Mouse (Mus musculus) frontal cortex, adult 2 months (tissue): ENCODE measurements around the gene Cdh26. TPM values are rescaled to one million over a fixed set of nuclear protein-coding genes. Genes with fewer than 3 reads are reported as not detected.

Experiments
- DNase-seq, 2 experiments: peaks; one replicate each; pipeline ENCODE4 v3.0.0; 2022; ENCODE audit warnings: low spot score in 1 of 2; ENCODE audit errors: extremely low spot score in 1 of 2
- polyA plus RNA-seq: library from polyadenylated mRNA; depleted of rRNA; stranded (reverse); fragments of >200 nt; gene quantifications from 2 replicates; pipeline ENCODE4 v1.2.3, GENCODE M21; 2012; rRNA removed

The Cdh26 gene
- 0.80 and 1.3 TPM in 2 replicates for polyA plus RNA-seq

- DNase-seq: no peak
Measured at GRCm38 (mm10) chr2:178430231-178430630, at the start of gene Cdh26. TSS of gene Cdh26 (plus strand) at chr2:178430531.

GRCm38 (mm10) chr2:178407053-178407815, 23.1 kb upstream of the Cdh26 start, which contains the start of gene Sycp2:
TSS of gene Sycp2 (minus strand) at chr2:178407685.
- no peak for DNase-seq

DNA sequence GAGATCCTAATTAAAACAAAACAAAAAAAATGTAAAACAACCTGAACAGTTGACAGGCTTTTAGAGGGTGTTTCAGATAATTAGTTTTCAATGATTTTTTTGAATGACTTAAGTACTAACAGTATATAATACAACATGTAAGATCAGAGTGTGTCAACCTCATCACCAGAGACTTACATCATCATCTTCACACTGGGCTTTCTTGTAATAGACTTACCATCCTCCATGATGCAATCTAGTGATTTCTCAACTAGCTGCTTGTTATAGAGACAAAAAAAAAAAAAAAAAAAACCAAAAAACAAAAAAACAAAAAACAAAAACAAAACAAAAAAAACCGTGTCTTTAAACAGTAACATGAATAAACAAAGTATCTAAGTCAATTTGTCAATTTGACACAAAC, 21.3 kb upstream of the Cdh26 start:
- no peak for DNase-seq

DNA sequence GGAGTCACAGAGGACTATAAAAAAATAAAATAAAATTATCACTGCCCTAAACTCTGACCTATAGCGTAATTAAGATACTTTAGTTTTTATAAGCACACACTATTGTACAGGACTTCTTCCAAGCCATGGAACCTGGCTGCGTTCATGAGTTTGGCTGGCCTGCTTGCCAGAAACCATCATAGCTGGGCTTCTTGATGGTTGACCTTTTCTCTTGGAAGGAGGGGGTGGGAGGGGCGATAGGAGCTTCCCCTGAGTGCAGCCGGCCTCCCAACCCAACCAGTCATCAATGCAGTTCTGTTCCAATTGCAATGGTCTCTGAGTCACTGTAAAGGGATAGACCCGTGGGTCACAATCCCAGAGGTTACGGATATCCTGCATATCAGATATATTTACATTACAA, 20.0 kb upstream of the Cdh26 start:
- no peak for DNase-seq

- peak; percentile 52 to 58 for DNase-seq
Measured at GRCm38 (mm10) chr2:178412598-178412997, 17.7 kb upstream of the Cdh26 start.

- no peak for DNase-seq
Measured at GRCm38 (mm10) chr2:178413081-178413480, 17.2 kb upstream of the Cdh26 start.

DNA sequence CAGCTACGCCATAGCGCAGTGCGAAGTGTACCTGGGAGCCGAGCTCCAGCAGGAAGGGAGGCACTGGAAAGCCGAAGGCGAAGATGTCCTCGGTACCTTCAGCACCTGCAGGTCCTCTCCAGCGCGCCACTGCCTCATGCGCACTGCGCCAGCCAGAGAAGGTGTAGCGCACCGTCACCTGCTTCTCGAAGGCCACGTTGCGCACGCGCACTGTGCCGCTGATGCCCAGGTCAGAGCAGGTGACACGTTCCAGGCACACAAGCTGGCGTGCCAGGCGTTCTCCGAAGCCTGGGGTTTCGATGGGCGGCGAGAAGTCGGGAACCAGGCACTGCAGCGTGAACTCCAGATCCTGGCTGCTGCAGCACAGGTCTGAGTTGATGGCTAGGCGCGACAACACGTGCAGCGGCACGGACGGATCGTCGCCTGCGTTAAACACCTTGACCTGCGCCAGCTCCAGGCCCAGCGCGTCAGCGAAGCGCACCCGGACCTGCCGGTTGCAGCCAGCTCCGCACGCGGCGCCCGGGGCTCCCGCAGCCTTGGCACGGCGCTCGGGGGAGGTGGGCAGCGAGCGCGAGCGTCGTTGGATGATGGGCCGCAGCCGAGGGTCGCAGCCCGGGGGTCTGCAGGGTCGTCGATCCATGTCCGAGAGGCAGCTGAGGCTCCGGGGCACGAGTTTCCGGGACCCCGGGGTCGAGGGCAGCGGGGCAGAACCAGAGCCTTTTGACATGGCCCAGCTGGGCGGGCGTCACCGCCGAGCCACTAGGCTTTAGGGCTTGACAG, 16.7 kb upstream of the Cdh26 start:
- peak in 1 of 2 experiments; percentile 57 for DNase-seq

GRCm38 (mm10) chr2:178414261-178415149, 15.8 kb upstream of the Cdh26 start, which contains the start of the genes Ppp1r3d and Fam217b:
TSS of gene Ppp1r3d (minus strand) at chr2:178414472.
TSS of gene Fam217b (plus strand) at chr2:178414524.
- DNase-seq: peak in 1 of 2 experiments; percentile 62

DNA sequence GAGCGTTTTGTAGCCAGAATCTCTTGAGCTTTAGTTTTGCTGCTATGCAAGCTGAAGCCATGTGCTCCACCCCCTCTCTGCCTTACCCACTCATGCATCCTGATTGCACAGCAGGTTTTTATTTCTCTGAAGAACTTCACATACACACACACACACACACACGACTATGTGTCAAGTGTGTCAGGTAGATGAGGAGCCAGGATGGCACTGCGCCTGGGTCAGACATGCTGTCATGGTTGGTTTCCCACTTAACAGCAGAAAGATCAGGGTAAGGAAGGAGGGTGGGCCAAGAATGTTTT, 15.2 kb upstream of the Cdh26 start:
- no peak for DNase-seq

DNA sequence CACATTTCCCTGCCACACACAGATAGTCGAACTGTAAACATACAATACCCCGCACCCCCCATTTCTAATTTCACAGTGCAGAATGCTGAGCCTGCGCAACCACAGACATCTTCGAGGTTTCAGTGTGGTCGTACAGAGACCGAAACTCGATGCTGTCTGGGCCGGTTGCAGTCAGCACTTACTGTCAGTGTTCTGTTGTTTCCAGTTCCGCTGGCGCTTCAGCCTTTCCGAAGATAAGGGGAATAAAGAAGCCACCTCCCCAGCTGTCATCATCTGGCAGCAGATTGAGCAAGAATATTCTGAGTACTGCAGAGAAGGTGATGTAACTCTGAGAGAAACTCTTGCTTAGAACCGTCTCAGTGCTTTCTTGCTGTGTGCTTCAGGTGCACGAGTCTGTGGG, 13.9 kb upstream of the Cdh26 start:
- DNase-seq: no peak

DNA sequence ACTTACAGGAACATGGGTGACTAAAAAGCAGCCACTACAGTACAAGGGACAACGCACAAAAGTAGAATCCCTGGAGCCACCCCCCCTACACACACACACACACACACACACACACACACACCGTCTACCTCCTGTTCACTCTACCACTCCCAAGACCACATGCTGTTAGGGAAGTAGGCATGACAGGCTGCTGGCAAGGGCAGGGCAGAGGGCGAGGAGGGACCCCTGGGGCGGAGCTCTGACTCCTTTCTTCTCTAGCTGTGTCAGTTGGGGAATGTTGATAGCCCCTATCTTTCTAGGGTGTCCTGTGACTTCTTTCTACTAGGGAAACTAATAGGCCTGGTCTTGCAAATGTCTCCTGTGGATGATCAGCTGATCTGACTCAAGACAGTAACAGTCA, 13.4 kb upstream of the Cdh26 start:
- DNase-seq: no peak

GRCm38 (mm10) chr2:178420576-178420975, 9.8 kb upstream of the Cdh26 start:
- DNase-seq: no peak

- no peak for DNase-seq
Measured at GRCm38 (mm10) chr2:178421603-178422002, 8.7 kb upstream of the Cdh26 start.

GRCm38 (mm10) chr2:178422186-178422585, 8.1 kb upstream of the Cdh26 start:
- no peak for DNase-seq

GRCm38 (mm10) chr2:178423223-178423622, 7.1 kb upstream of the Cdh26 start:
- DNase-seq: no peak

- peak in 1 of 2 experiments; percentile 60 for DNase-seq
Measured at GRCm38 (mm10) chr2:178426229-178426628, 4.1 kb upstream of the Cdh26 start.

DNA sequence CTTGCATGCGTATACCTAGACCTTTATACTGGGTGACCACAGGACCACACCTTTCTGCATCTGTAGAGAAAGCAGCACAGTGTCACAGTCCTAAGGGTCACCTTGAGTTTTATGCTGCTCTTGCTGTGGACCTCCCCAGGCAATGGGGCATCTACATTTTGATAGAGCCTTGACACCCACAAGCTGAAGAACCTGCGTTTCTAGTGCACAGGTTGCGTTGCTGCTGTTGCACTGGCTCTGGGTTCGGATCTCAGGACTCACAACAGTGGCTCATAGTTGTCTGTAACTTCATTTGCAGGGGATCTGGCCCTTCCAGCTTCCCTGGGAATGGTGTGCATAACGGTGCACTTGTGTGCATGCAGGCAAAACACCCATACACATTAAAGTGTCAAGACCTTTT, 3.1 kb upstream of the Cdh26 start:
- no peak for DNase-seq

DNA sequence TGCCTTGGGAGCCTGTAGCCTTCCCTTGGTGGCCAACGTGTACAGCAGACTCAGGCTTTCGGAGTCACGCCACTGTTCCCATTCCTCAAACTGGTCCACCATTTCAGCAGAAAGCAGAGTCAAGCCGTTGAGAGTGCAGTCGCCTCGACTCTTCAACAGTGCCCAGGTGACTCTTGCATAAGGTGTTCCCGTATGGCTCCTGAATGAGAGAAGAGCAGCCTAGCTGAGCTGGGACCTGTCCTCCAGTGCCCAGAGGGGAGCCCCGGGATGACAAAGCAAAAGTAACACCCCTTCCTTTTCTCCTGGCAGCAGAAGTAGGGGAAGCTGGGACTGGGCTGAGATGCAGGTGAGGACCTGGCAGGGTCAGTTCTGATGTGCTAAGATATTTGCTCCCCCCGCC, 2.1 kb upstream of the Cdh26 start:
- no peak for DNase-seq

DNA sequence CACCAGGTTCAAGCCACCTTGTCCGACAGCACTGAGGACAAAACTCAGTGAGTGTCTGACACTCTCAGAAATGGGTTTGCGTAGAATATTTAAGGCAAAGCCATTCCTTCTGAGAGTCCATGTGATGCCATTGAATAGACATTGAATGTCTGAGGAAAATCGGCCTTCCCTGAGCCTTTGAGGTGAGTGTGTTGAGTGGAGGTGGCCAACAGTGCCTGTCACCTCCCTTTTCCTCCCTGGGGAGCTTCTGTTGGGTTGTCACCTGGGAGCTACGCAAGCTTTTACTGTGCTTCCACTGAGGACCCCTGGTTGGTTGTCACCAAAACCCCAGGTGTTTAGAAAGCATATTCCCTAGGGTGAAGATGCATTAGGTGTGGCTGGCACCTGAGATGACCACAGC, 1.7 kb upstream of the Cdh26 start:
- no peak for DNase-seq

DNA sequence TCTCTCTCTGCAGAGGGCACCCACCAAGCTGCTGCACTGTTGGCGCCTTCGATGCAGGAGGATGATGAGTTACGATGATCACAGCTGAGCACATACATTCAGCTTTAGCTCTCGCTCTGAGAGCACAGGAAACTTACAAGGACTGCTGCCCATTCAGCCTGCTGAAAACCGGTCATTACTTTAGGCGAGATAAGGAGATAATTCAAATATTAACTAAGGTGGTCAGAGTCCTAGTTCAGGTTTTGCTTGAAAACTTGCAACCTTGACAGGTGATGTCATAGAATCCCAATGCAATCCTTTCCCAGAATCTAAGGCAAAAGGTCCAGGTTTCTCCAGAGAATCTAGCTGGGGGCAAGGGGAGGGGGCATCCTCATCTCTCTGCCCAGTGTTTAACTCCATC, 905 bp upstream of the Cdh26 start:
- DNase-seq: no peak

DNA sequence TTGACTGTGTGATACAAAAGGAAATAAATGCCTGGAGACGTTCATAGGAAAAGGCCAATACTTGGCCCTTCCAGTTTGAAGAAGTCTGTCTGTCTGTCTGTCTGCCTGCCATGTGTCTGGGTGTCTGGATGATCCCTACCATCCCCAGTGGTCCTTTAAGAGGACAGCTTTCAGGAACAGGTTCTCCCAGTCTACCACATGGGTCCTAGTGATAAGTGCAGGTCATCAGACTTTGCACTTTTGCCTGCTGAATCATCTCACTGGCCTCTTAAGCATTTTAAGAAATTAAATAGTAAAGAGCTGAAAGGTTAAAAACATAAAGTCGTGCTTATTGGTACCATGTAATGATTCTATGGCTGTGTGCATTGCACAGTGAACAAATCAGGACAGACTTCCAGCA, 3.2 kb downstream of the Cdh26 start:
- DNase-seq: no peak
